Mouse (Mus musculus) T-helper 1 cell (primary cell): ENCODE results near the gene Tmem38b.

Source experiments
- in situ Hi-C: fragments of 300-600 bp; cut with MboI, MseI; formaldehyde crosslinking; loops from one replicate; pipeline ENCODE4 v1.15.1; 2025; ENCODE audit warnings: high pct_unique_total_duplicates

Gene Tmem38b

GRCm38 (mm10) chr4:53884351-53885245 is 58.8 kb downstream of the Tmem38b start:
- in situ Hi-C loops, result no loop called here

- in situ Hi-C loops, result no loop called here
These were observed 60.7 kb downstream of the Tmem38b start for GRCm38 (mm10) chr4:53886342-53887088.

GRCm38 (mm10) chr4:53895335-53895734 is 69.5 kb downstream of the Tmem38b start:
- in situ Hi-C loops, result no loop called here

GRCm38 (mm10) chr4:53896150-53896833 is 70.4 kb downstream of the Tmem38b start:
- in situ Hi-C loops, result no loop called here

- in situ Hi-C loops, result no loop called here
These were observed 74.6 kb downstream of the Tmem38b start for GRCm38 (mm10) chr4:53900386-53900971.

GRCm38 (mm10) chr4:53904335-53904734 is 78.5 kb downstream of the Tmem38b start:
- in situ Hi-C loops, result no loop called here

- in situ Hi-C loops, result no loop called here
These were observed 79.7 kb downstream of the Tmem38b start for GRCm38 (mm10) chr4:53905537-53905936.

GRCm38 (mm10) chr4:53907071-53907470 is 81.2 kb downstream of the Tmem38b start:
- in situ Hi-C loops, result no loop called here
